9 mouse cellular contexts compared by ENCODE assay signal in genomic region chr13:73263128-73263971, GRCm38 (mm10). TPM values are rescaled to one million over a fixed set of nuclear protein-coding genes. Genes with fewer than 3 reads are reported as not detected.
DNase-seq lines count a peak whose midpoint lies in the region; ATAC-seq and TF ChIP-seq lines count a peak whose summit lies in the region.
"Had no signal": no experiment of that assay in that cellular context is flagged by ENCODE, and none has a peak within 500 bp of the region (broad histone marks: within the 10 kb centered on the region; RNA-seq: fewer than 3 reads in every experiment).

No protein-coding gene starts in this region.

- TF ChIP-seq CTCF in E14TG2a.4 (conservative IDR thresholded peaks at IDR 0.05; ENCODE audit: low read length) = no peak
- no peak for TF ChIP-seq CTCF in left cerebral cortex, adult 2 months (IDR thresholded peaks at IDR 0.05)

- peaks cover 96% of the 10 kb centered on the region for H3K27me3 ChIP-seq in E14TG2a.4 (ENCODE audit: insufficient read depth, low read length)
- peaks cover 99% of the 10 kb centered on the region for H3K27me3 ChIP-seq in hindbrain, embryonic 13.5 days
- H3K27me3 ChIP-seq in limb, embryonic 15.5 days = peaks cover 99% of the 10 kb centered on the region

- peak overlapping the region; percentile 74 for H3K4me2 ChIP-seq in hindbrain, embryonic 13.5 days
- H3K4me2 ChIP-seq in limb, embryonic 15.5 days = peak overlapping the region; percentile 32

- no peak for ATAC-seq in hindbrain, embryonic 13.5 days (ENCODE audit: low FRiP score)
- no peak for ATAC-seq in limb, embryonic 15.5 days (ENCODE audit: insufficient number of reproducible peaks, low FRiP score, low TSS enrichment, low read depth)

- H3K9ac ChIP-seq in hindbrain, embryonic 13.5 days = peak overlapping the region; percentile 55
- no peak overlapping the region for H3K9ac ChIP-seq in limb, embryonic 15.5 days

- H3K27ac ChIP-seq in hindbrain, embryonic 13.5 days = peak overlapping the region; percentile 1
- H3K27ac ChIP-seq in limb, embryonic 15.5 days = peak overlapping the region; percentile 27; the same call in 1 of the 2 replicates
- no peak overlapping the region for H3K27ac ChIP-seq in left cerebral cortex, adult 2 months

- peak overlapping the region; percentile 53 for H3K4me3 ChIP-seq in E14TG2a.4 (replicated peaks; ENCODE audit: low read length)
- peak overlapping the region; percentile 28 for H3K4me3 ChIP-seq in hindbrain, embryonic 13.5 days
- peak overlapping the region; percentile 19 for H3K4me3 ChIP-seq in limb, embryonic 15.5 days
- H3K4me3 ChIP-seq in left cerebral cortex, adult 2 months = no peak overlapping the region

- intact Hi-C loops in left cerebral cortex, adult 2 months (cut with DNase I) = loop anchor here (5.0 kb wide), 3 partner anchors 626 to 1301 kb away; partner anchors contain the start of gene Irx1

- peak; percentile 64 for DNase-seq in embryo, embryonic 11 days
- DNase-seq in cerebellum, adult 11 months = no peak
- DNase-seq in left cerebral cortex, adult 2 months (ENCODE audit: extremely low spot score in 1 of 2, low spot score in 2 of 2) = no peak
- DNase-seq in cerebellum, postnatal 25 days = no peak
- no peak for DNase-seq in lung, postnatal 10 days

- H3K4me1 ChIP-seq in E14TG2a.4 (replicated peaks; ENCODE audit: low read depth, low read length) = peaks cover 73% of the 10 kb centered on the region
- H3K4me1 ChIP-seq in hindbrain, embryonic 13.5 days (replicated peaks) = peaks cover 51% of the 10 kb centered on the region
- H3K4me1 ChIP-seq in limb, embryonic 15.5 days = peaks cover 45% of the 10 kb centered on the region

- H3K9me3 ChIP-seq in E14TG2a.4 (ENCODE audit: low read length) = no peaks in the 10 kb centered on the region
- H3K9me3 ChIP-seq in hindbrain, embryonic 13.5 days = no peaks in the 10 kb centered on the region
- H3K9me3 ChIP-seq in limb, embryonic 15.5 days = no peaks in the 10 kb centered on the region

- no peaks in the 10 kb centered on the region for H3K36me3 ChIP-seq in E14TG2a.4 (ENCODE audit: insufficient read depth, low read length)
- no peaks in the 10 kb centered on the region for H3K36me3 ChIP-seq in hindbrain, embryonic 13.5 days
- H3K36me3 ChIP-seq in limb, embryonic 15.5 days = no peaks in the 10 kb centered on the region

- under 1% methylated on average over 40 of the region's 40 CpGs for WGBS in hindbrain, embryonic 13.5 days
- whole genome bisulfite sequencing in limb, embryonic 15.5 days = 1% methylated on average over 40 of the region's 40 CpGs

RNA-seq across cellular contexts. Expression of gene Irx4, which starts 3.1 kb away (rescaled TPM):
- 5.8 and 7.3 TPM in 2 replicates for polyA plus RNA-seq in hindbrain, embryonic 13.5 days (2015; fragmentation: Nextera tagmentation; extraction: Ambion mirVana)
- polyA plus RNA-seq in limb, embryonic 15.5 days (2015; fragmentation: Nextera tagmentation; extraction: Ambion mirVana) = 8.7 and 9.5 TPM in 2 replicates
- total RNA-seq in left cerebral cortex, adult 2 months (2021) = not detected
- total RNA-seq: left cerebral cortex, postnatal 25 days had no signal
